Mouse (Mus musculus): Measurements from ENCODE around the gene Pcgf1. TPM values are rescaled to one million over a fixed set of nuclear protein-coding genes. Genes with fewer than 3 reads are reported as not detected.

Gene Pcgf1
- 10 to 100 TPM; 26.2 to 31.0 (median 27.2) TPM for total RNA-seq (2022)

DNA sequence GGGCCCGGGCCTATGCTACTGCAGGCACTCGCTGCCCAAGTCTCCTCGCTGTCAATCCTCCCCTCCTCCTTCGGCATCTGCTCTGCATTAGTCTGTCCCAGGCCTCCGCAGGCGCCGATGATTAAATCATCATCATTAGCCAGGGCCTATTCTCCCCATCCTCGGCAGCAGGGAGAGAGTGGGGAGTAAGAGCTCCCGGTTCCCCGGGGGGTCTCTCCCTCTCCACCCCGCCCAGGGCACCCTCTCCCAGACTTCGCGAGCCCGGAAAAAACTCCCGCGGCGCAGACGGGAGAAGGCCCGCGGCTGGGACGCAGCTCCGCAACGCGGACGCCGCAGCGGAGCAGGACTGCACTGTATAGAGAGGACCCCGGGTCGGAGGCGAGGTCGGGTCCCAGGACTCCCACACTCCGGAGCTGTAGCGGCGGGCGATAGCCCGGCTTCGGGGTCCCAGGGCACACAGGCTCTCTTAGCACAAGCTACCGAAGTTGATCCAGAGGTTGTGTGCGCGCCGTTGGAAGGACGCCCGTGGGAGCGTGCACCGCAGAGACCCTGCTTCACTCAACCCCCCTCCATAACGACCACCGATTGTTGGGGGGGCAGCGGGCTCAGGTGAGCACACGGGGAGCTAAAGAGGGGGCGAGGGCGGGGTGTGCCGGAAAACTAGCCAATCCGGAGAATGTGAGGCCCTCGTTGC lies at the start of gene Pcgf1:
TSS of gene Pcgf1 (plus strand) at position 240 of the 694 bp plus-strand sequence.
- peak in 1 of 2 experiments; percentile 48 for DNase-seq (ENCODE audit: low spot score in 2 of 2)

DNA sequence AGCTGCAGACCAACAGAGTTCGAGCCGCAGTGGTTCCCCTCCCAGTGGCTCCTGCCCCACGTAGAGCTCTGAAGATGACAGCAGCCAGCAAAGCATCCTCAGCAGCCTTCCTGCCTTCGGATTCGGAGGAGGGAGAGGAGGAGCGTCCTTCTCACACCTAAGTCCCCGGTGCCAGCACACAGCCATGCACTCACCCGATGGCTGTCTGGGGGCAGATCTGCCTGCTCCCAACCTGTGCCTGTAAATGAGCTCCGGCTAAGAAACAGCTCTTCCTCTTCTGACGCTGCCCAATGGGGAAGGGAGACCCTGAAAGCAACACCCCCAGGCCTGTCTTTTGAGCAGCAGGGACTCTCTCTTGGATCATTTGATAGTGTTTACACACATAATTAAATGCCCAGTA lies 47.9 kb upstream of the Pcgf1 start:
- no peak for DNase-seq (ENCODE audit: low spot score in 2 of 2)

DNA sequence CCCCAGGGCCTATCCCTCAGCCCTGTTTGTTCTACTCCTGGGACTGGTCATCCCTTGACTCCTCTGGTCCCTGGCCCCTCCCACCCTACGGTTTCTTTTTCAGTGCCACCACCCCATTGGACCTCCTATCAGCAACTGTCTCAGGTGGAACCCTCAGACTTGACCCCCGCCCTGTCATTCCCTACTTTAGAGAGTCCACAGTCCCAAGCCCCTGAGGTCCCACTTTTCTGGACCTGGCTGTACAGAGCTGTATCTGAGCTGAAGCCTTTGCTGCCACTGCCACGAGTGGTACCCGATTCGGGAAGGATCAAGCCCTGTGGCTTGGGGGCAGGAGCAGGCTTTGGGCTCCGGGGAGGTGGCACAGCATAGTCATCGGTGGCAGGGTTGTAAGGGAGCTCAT lies 46.6 kb upstream of the Pcgf1 start:
- DNase-seq (ENCODE audit: low spot score in 2 of 2) = no peak

DNA sequence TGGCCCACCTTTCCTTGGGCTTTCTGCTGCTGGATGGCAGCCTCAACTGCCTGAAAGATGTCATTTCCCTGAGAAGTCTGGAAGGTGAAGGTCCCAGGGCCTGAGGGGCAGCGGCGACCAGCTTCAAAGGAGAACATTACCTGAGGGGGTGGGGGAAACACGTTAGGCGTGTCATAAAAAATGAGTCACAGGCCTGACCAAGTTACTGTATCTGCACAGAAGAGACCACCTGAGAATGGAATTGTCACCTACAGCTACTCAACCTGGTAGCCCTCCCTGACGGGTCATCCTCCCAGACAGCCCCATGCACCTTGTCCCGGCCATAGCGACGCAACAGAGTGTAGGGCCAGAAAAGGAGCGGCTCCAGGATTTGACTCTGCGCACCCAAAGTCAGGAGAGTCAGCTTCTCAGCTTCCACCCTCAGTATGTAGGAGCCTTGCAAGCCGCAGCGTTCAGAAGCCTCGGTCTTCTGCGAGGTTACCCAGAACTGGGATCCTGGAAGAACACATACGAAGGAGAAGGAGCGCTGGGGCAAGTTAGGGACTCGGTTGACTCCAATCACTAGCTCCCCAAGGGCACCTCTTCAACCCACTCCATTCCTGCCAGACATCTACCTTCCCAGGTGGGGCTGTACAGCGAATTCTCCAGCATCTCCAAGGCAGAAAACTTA lies 45.6 kb upstream of the Pcgf1 start:
- DNase-seq (ENCODE audit: low spot score in 2 of 2) = no peak

DNA sequence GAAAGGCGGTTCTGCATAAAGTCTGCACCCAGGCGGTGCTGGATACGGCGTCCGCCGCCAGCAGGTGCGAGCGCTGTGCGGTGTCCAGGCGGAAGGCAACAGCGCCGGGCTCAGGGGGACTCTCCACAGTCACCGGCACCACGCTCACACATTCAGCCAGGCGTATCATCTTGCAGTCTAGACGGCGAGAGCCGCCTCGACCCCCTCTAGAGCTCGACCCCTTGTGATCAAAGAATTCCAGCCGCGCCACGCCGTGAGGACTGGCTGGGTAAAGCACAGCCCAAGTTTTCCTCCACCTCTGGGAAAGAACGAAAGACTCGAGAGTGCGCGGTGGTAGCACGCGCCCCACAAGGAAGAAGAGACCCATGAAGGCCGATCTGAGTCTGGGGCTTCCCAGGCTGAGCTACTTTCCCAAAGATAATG lies 44.9 kb upstream of the Pcgf1 start:
- DNase-seq (ENCODE audit: low spot score in 2 of 2) = no peak

DNA sequence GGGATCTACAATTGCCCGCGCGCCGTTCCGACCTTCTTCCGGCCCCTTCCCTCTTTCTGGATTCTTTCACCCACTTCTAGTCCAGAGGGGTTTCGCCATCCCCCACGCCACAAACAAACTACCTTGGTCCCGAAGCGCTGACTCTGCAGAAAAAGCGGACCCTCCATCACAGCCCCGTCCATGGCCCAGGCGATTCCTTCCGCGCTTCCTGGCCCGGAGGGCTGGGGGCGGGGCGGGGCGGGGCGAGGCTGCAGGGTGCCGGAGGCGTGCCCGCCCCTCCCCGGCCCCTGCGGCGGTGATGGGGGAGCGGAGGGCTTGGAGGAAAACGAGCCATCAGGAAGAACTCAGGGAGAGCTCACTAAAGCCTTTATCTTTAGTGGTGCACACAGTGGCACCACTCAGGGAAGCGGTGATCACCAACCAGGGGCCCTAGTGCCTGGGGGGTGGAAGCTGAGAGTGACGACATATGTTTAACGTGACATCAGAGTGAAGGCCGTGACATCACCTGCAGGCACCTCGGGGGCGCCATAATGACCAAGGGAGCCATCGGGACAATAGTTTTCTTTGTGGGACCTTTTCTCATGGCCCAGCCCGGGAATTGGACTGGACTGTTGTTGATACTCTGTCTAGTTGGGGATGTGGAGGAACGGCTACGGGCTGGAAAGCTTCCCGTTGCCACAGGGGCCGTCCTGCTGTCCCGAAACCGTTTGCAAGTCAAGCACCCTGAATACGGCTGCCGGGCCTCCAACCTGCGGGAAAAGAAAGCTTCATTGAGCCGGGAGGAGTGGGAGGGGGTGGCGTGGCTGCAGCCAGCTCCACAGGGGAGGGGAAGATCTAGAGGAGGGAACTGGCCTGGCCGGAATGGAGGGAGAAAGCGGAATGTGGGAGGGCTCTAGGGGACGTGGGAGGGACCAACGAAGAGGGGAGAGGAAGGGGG lies 44.2 kb upstream of the Pcgf1 start, which contains the start of the genes Dok1 and Loxl3:
TSS of gene Dok1 (minus strand) at position 223 of the 937 bp plus-strand sequence.
TSS of gene Loxl3 (plus strand) at position 925 of the 937 bp plus-strand sequence.
- no peak for DNase-seq (ENCODE audit: low spot score in 2 of 2)

DNA sequence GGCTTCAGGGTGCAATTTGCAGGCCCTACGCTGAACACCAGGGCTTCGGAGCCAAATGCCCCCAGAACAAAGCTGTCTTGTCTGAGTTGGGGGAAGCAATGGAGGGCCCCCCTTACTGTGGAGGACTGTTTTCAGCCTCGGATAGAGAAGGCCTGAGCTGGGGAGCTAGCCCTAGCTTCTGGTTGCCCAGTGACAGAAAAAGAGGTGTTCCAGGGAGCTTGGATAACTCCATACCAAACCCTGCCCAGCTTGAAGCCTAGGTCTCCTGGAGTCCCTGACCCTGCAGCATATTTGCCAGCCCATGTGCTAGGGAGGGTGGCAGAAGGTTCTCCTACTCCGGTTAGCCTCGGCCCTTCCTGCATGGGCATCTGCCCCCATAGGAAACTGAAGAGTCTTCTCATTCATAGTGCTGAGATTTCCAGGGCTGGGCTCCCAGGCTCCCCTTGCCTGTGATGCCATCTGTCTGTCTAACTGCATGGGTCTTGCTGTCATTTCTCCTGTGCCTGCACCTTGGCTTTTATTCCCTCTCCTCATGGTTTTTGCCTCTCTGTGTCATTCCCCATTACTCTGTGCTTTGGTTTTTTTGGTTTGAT lies 43.1 kb upstream of the Pcgf1 start:
- DNase-seq (ENCODE audit: low spot score in 2 of 2) = no peak

DNA sequence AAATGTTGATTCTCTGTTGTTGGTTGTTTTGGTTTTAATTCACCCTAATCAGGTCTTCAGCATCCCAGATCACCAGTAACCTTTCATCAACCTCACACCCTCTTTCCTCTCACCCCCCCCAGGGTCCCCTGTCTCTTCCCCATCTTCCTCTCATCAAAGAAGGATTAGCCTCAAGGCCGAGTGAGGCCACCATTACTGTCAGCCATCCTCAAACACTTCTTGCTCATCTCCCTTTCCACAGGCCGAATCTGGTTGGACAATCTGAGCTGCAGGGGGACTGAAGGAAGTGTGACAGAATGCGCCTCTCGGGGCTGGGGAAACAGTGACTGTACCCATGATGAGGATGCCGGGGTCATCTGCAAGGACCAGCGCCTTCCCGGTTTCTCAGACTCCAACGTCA lies 40.5 kb upstream of the Pcgf1 start:
- DNase-seq (ENCODE audit: low spot score in 2 of 2) = no peak

DNA sequence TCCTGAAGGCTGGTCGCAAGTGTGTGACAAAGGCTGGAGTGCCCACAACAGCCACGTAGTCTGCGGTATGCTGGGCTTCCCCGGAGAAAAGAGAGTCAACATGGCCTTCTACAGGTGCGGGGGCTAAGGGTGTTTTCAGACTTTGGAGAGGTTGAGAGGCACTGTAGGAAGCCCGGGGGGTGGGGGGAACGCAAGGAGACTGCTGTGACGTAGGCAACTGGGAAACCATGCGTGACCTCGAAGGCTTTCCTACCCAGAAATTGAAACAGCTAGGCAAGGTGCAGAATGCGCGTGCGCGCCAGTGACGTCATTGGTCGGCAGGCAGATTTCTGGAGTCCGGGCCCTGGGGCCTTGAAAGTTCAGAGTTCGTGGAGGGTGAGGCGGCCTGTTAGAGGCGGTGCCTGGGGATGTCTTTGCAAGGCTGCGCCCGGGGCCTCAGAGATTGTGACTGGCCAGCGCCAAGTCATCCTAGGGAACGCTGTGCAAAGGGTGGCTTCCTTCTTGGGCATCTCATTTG lies 39.1 kb upstream of the Pcgf1 start:
- DNase-seq (ENCODE audit: low spot score in 2 of 2) = peak; percentile 76 to 95

DNA sequence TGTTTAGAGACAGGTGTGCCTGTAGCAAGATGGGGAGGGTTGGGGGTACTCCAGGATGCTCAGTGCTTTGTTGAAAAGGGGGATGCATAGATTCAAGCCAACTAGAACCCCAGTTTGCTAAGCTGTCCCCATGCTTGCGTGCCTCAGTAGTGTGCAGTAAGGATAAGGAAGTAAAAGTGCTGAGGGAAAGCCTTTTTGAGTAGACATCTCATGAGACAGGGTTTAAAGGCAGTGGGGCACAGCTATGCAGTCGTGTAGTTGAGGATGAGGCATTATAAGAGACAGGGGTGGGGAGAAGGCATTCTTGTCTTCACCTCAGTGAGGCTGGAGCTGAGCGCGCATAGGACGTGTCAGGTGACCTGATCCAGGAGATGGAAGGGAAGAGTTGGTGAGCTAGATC lies 37.1 kb upstream of the Pcgf1 start:
- DNase-seq (ENCODE audit: low spot score in 2 of 2) = no peak

DNA sequence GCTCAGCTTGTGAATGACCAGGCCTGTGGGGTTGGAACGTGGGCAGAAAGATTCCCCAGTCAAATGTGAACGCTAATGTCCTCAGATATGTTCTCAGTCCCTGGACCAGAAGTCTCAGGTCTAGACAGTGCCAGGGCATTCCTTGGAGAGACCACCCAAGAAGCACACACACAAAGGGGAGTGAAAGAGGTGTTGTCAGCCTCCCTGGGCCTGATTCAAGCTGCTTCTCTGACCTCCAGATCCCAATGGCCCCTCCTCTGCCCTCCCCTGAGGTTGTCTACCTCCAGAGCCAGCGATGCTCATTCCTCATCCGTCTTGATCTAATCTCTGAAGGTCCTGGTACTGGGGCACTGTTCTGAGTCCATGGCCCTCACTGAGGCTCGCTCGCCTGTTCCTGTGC lies 34.1 kb upstream of the Pcgf1 start:
- no peak for DNase-seq (ENCODE audit: low spot score in 2 of 2)

DNA sequence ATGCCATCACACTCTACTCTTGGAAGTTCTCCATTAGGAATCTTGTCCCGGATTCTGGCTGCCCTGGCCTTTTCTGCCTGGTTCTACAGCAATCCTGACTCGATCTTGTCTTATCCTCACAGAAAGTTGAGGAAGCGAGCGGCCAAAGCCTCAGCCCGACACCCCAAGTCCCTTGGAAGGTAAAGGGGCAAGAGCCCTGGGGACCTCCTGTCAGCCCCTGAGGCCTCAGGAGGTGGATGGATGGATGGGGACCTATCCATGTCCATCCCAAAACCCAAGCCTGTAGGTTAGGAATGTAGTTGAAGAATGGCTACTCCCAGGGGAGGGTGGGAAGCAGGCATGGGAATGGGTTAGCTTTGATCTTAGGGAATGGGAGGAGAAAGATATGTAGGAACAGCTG lies 33.7 kb upstream of the Pcgf1 start:
- no peak for DNase-seq (ENCODE audit: low spot score in 2 of 2)

DNA sequence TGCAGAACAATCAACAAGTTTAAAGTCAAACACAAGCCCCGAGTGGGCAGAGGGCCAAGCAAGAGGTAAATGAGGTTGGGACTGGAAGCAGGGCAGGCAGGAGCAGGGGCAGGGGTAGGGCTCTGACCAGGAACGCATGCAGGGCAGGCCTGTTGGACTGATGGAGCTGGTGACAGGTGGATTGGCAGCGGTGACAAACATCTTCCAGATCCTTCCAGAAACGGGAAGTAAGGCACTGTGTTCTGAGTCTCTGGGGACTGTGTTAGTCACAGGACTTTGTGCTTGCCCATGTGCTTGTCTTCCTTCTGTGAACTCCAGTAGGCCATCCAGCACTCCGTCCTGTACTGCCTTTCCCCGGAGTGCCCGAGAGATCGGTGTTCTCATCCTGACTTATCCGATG lies 32.9 kb upstream of the Pcgf1 start:
- DNase-seq (ENCODE audit: low spot score in 2 of 2) = no peak

DNA sequence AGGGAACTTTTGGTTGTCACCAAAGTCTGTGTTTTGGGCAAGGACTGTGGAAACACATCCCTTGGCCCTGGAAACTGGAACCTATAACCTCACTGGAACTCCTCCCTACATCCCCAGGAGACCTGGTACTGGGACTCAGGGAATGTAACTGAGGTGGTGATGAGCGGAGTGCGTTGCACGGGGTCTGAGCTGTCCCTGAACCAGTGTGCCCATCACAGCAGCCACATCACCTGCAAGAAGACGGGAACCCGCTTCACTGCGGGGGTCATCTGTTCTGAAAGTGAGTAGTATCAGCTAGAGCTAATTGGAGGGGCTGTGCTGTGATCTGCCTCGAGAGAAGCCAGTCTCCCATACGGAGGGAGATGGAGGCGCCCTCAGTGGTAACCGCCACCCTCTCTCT lies 28.3 kb upstream of the Pcgf1 start:
- no peak for DNase-seq (ENCODE audit: low spot score in 2 of 2)

DNA sequence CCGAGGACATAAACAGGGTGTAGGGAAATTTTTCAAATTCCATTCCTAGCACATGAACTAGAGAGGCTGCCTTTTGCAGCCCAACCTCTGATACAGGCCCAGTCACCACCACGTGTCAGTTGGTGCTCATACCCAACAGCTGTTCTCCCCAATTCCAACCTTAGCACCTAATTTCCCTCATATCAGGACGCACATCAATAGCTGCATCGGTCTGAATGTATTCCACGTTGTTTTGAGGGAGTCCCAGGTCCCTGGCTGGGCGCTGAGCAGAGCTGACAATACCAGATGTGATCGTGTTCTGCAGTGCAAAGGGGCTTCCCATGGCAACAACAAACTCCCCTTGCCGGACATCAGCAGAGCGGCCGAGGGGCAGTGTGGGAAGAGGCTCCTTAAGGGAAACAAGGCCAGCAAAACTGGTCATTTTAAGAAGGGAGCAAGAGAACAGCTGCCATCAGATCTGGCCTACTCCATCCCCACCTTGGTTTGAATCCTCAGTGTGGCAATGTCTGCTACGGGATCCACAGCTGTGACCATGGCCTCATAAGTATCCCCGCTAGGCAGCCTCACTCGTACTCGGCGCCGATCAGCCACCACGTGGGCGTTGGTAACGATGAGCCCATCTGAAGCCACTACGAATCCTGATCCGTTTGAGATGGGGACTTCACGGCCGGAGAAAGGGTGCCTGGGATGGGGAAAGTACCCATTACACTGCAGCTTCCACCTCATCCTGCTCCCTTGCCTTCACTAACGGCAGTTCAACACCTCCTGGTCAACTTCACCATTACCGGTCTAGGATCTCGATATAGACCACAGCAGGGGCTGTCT lies 24.3 kb upstream of the Pcgf1 start:
- DNase-seq (ENCODE audit: low spot score in 2 of 2) = no peak

DNA sequence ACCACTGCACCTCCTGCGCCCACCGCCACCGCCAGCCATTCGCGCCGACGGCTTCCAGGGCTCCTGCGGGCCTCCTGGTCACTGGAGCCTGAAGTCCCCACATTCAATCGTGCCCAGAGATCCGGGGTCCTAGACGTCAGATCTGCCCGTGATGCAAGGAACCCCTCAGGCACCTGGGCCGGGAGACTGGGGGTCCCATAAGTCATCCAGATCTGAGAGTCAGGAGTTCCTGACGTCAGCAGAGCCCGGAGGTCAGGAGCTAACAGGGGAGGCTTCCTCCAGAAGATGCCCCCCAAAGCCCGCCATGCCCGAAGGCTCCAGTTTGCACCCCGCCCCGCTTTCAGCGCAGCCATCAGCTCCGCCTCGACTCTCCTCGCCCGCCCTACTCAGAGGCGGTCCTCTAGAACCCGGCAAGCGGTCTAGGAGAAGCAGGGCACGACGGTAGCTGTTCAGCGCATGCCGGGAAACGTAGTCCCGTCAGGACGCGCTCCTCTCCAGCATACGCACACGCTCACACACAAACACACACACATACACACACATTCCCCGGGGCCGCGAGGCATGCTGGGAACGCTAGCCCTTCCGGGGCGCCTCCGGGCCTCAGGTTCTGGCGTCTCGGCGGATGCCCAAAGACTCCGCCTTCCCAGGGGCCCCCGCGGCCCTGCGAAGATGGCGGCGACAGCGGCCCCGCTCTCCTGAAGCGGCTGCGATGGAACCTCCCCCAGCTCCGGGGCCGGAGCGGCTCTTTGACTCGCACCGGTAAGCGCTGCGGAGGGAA lies 23.4 kb upstream of the Pcgf1 start, which contains the start of gene Aup1:
TSS of gene Aup1 (plus strand) at position 448 of the 778 bp plus-strand sequence.
- DNase-seq (ENCODE audit: low spot score in 2 of 2) = peak; percentile 92 to 98

DNA sequence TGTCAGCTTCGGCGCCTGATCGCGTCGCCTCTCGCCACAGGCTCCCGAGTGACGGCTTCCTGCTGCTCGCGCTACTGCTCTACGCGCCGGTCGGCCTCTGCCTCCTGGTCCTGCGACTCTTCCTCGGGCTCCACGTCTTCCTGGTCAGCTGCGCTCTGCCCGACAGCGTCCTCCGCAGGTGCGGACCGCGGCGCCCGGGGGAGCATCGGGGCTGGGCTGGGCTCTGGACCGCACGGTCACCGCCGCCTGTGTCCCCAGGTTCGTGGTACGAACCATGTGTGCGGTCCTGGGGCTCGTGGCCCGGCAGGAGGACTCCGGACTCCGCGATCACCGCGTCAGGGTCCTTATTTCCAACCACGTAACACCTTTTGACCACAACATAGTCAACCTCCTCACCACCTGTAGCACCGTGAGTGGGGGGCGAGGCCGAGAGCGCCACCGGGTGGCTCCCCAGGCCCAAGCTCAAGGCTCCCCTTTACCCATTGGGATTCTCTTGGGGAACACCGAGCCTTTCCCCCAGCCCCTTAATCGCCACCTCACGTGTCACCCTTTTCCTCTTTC lies 22.7 kb upstream of the Pcgf1 start, which contains the start of gene Htra2:
TSS of gene Htra2 (minus strand) at position 403 of the 561 bp plus-strand sequence.
- DNase-seq (ENCODE audit: low spot score in 2 of 2) = peak in 1 of 2 experiments; percentile 32

DNA sequence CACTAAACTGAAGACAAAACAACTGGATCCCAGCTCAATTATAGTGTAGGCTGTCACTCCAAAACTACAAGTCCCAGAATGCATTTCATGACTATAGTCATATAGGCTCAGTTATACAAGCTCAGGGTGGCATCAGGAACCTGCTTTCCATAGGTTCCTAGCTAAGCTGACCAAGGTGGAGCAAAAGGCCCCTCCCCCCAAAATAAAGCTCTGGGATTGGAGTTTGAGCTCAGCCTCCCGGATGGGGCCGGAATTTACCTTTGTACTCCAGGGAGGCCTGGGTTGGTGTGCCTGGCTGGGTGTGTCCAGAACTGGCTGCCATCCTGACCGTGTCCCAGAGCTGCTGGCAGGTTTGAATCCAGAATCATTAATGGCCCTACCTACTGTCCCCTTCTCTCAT lies 19.9 kb upstream of the Pcgf1 start, which contains the start of gene Dqx1:
TSS of gene Dqx1 (plus strand) at position 55 of the 400 bp plus-strand sequence.
- no peak for DNase-seq (ENCODE audit: low spot score in 2 of 2)

DNA sequence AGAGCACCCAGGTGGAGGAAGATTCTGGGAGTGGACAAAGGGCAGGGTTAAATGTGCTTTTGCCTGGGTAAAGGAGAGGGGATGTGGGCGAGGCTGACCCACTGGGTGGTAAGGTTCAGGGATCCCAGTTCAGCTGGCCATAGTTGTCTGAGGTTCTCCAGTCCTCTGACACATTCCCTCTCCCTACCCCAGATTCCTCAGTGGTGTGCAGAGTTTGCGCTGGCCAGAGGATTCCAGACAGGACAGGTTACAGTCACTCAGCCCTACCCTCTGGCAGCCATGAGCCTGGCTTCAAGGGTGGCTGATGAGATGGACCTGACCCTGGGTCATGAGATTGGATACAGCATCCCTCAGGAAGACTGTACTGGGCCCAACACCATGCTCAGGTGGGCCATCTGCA lies 18.9 kb upstream of the Pcgf1 start:
- no peak for DNase-seq (ENCODE audit: low spot score in 2 of 2)

All from left cerebral cortex, adult 8-10 months (tissue).